Mouse (Mus musculus): Measurements from ENCODE around the gene Serpinb6b. TPM values are rescaled to one million over a fixed set of nuclear protein-coding genes. Genes with fewer than 3 reads are reported as not detected.
"Not testable (repeated sequence)": the region's sequence is repeated elsewhere in the genome, so short reads cannot be mapped to it uniquely, and the experiment has no call there.

The Serpinb6b gene
- 1 to 10 TPM in 1 of 2 experiments, under 1 TPM in 1; 0.67 to 2.1 TPM for total RNA-seq (2021)

GRCm38 (mm10) chr13:32964989-32965811 lies at the start of gene Serpinb6b:
Serpinb6b (plus strand) TSS chr13:32965209.
- DNase-seq, result peak in 1 of 2 experiments; percentile 6

GRCm38 (mm10) chr13:32922622-32923021 lies 42.4 kb upstream of the Serpinb6b start:
- no peak for DNase-seq

- no peak for DNase-seq
These were observed 40.2 kb upstream of the Serpinb6b start for GRCm38 (mm10) chr13:32924578-32925360.

GRCm38 (mm10) chr13:32926661-32927060 lies 38.3 kb upstream of the Serpinb6b start:
- no peak for DNase-seq

GRCm38 (mm10) chr13:32927241-32927640 lies 37.8 kb upstream of the Serpinb6b start:
- no peak for DNase-seq

- no peak for DNase-seq
These were observed 35.8 kb upstream of the Serpinb6b start for GRCm38 (mm10) chr13:32929107-32929750.

- DNase-seq, result no peak
These were observed 30.2 kb upstream of the Serpinb6b start for GRCm38 (mm10) chr13:32934706-32935381.

GRCm38 (mm10) chr13:32938275-32938674 lies 26.7 kb upstream of the Serpinb6b start:
- DNase-seq, result not testable (repeated sequence)

- DNase-seq, result not testable (repeated sequence)
These were observed 25.8 kb upstream of the Serpinb6b start for GRCm38 (mm10) chr13:32939191-32939590.

- no peak for DNase-seq
These were observed 8.5 kb upstream of the Serpinb6b start for GRCm38 (mm10) chr13:32956537-32956936.

GRCm38 (mm10) chr13:32957917-32958316 lies 7.1 kb upstream of the Serpinb6b start:
- no peak for DNase-seq

GRCm38 (mm10) chr13:32958521-32958920 lies 6.5 kb upstream of the Serpinb6b start:
- DNase-seq, result not testable (repeated sequence)

- no peak for DNase-seq
These were observed 837 bp upstream of the Serpinb6b start for GRCm38 (mm10) chr13:32963990-32964753.

- no peak for DNase-seq
These were observed 1.1 kb downstream of the Serpinb6b start for GRCm38 (mm10) chr13:32966116-32966515.

- DNase-seq, result no peak
These were observed 2.2 kb downstream of the Serpinb6b start for GRCm38 (mm10) chr13:32967233-32967632.

- no peak for DNase-seq
These were observed 3.5 kb downstream of the Serpinb6b start for GRCm38 (mm10) chr13:32968353-32968984.

- DNase-seq, result no peak
These were observed 4.1 kb downstream of the Serpinb6b start for GRCm38 (mm10) chr13:32968996-32969640.

- no peak for DNase-seq
These were observed 4.6 kb downstream of the Serpinb6b start for GRCm38 (mm10) chr13:32969641-32970040.

- no peak for DNase-seq
These were observed 5.8 kb downstream of the Serpinb6b start for GRCm38 (mm10) chr13:32970776-32971175.

- no peak for DNase-seq
These were observed 9.3 kb downstream of the Serpinb6b start for GRCm38 (mm10) chr13:32974268-32974667.
